Mouse (Mus musculus) gastrocnemius, postnatal 14 days (tissue): ENCODE results near the gene Bola1. TPM values are rescaled to one million over a fixed set of nuclear protein-coding genes. Genes with fewer than 3 reads are reported as not detected.
"Not testable (repeated sequence)": the region's sequence is repeated elsewhere in the genome, so short reads cannot be mapped to it uniquely, and the experiment has no call there.

ENCODE experiments used
- DNase-seq: peaks from one replicate; pipeline ENCODE4 v3.0.0; 2021; ENCODE audit warnings: mixed read lengths
- intact Hi-C: fragments of 180-260 bp; cut with DNase I; formaldehyde crosslinking; loops from one replicate; pipeline ENCODE4 v1.15.1; 2025; ENCODE audit warnings: low total_unique reads
- total RNA-seq, 2 experiments: library from RNA; stranded (reverse); gene quantifications; 2 replicates each; pipeline ENCODE4 v1.2.3; 2021

Gene Bola1
- total RNA-seq, 2 experiments from 2014 or later, result 26.4 to 27.7 TPM

- intact Hi-C loops, result no loop called here
- DNase-seq, result no peak
These were observed 23.7 kb downstream of the Bola1 start for GRCm38 (mm10) chr3:96195616-96196313.

- intact Hi-C loops, result no loop called here
These were observed 24.5 kb downstream of the Bola1 start for GRCm38 (mm10) chr3:96194966-96195365.

GRCm38 (mm10) chr3:96192977-96193376 is 26.5 kb downstream of the Bola1 start:
- intact Hi-C loops, result no loop called here
- no peak for DNase-seq

More at GRCm38 (mm10) chr3:96194966-96195365, 24.5 kb downstream of the Bola1 start:
- no peak for DNase-seq

- DNase-seq, result no peak
- intact Hi-C loops, result no loop called here
These were observed 37.1 kb downstream of the Bola1 start for GRCm38 (mm10) chr3:96182382-96182776.

GRCm38 (mm10) chr3:96181510-96182381 is 37.8 kb downstream of the Bola1 start:
- DNase-seq, result no peak
- intact Hi-C loops, result no loop called here

GRCm38 (mm10) chr3:96180727-96181477 is 38.6 kb downstream of the Bola1 start, which contains the start of gene Sv2a:
TSS of gene Sv2a (plus strand) at chr3:96181151.
- DNase-seq, result peak; percentile 53
- intact Hi-C loops, result no loop called here

GRCm38 (mm10) chr3:96179531-96179930 is 40.0 kb downstream of the Bola1 start:
- peak; percentile 55 for DNase-seq
- intact Hi-C loops, result no loop called here

GRCm38 (mm10) chr3:96178902-96179301 is 40.6 kb downstream of the Bola1 start:
- intact Hi-C loops, result no loop called here

GRCm38 (mm10) chr3:96178427-96178826 is 41.1 kb downstream of the Bola1 start:
- intact Hi-C loops, result no loop called here
- DNase-seq, result no peak

More at GRCm38 (mm10) chr3:96178902-96179301, 40.6 kb downstream of the Bola1 start:
- no peak for DNase-seq

GRCm38 (mm10) chr3:96175251-96175650 is 44.3 kb downstream of the Bola1 start:
- intact Hi-C loops, result no loop called here
- DNase-seq, result no peak

GRCm38 (mm10) chr3:96174042-96174441 is 45.5 kb downstream of the Bola1 start:
- DNase-seq, intact Hi-C loops: not testable (repeated sequence)

- DNase-seq, result no peak
- intact Hi-C loops, result no loop called here
These were observed 46.3 kb downstream of the Bola1 start for GRCm38 (mm10) chr3:96173185-96173584.

GRCm38 (mm10) chr3:96172197-96173178 is 47.0 kb downstream of the Bola1 start, which contains the start of gene Sf3b4:
TSS of gene Sf3b4 (plus strand) at chr3:96172332.
- intact Hi-C loops, result no loop called here
- DNase-seq, result peak; percentile 84

- DNase-seq, result no peak
- intact Hi-C loops, result no loop called here
These were observed 47.8 kb downstream of the Bola1 start for GRCm38 (mm10) chr3:96171583-96172196.

GRCm38 (mm10) chr3:96170976-96171545 is 48.4 kb downstream of the Bola1 start:
- intact Hi-C loops, result no loop called here
- DNase-seq, result no peak

- intact Hi-C loops, result no loop called here
These were observed 49.2 kb downstream of the Bola1 start for GRCm38 (mm10) chr3:96170276-96170675.

GRCm38 (mm10) chr3:96168466-96169158 is 50.9 kb downstream of the Bola1 start:
- intact Hi-C loops, result no loop called here
- no peak for DNase-seq

More at GRCm38 (mm10) chr3:96170276-96170675, 49.2 kb downstream of the Bola1 start:
- no peak for DNase-seq
